Mouse (Mus musculus) MEL (cell line): ENCODE results near the gene Tmem19.

Source experiments
- E2F4 ChIP-seq: IDR thresholded peaks from 2 replicates; pipeline ENCODE4 v1.6.1; 2011; ENCODE audit warnings: low read depth, low read length, improper control_type of control experiment, borderline replicate concordance
- ETS1 ChIP-seq: IDR thresholded peaks from 2 replicates; pipeline ENCODE4 v1.6.1; 2012; ENCODE audit warnings: low read depth, mild to moderate bottlenecking, inconsistent platforms, low read length, improper control_type of control experiment, moderate library complexity

DNA sequence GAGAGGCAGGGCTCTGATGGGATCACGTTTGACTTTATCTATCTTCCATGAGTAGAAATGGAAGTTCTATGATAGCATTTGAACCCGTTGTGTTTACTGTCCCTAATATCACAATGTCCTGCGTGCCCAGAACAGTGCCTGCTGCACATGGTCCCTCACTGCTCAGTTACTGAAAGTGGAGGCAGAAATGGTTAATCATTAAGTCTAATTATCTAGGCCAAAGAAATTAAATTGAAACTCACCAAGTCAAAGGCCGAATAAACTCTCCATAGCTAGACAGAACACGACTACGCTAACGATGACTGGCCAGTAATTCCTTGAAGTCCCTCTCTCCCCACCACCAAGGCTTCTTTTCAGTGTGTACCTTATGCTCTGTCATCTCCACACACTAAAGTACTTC is 12.8 kb downstream of the Tmem19 start:
- TF ChIP-seq ETS1 (no peak), E2F4 (no peak)
